Mouse (Mus musculus) forebrain, embryonic 13.5 days (tissue): ENCODE results near the gene Gm49396. TPM values are rescaled to one million over a fixed set of nuclear protein-coding genes. Genes with fewer than 3 reads are reported as not detected.

Experiments used
- ATAC-seq: fragments of 200-750 bp; cut with Nextera tagmentation; 2 replicates; pipeline ENCODE4 v1.8.0; 2017
- H3K27ac ChIP-seq: fragments of 300-500 bp; sonication (generic); 2 replicates; pipeline ENCODE4 v1.5.1; 2015; ENCODE audit warnings: inconsistent platforms, mild to moderate bottlenecking, moderate library complexity
- H3K27me3 ChIP-seq: fragments of 300-500 bp; sonication (generic); 2 replicates; pipeline ENCODE4 v1.6.1; 2015; ENCODE audit warnings: mild to moderate bottlenecking, inconsistent platforms
- H3K36me3 ChIP-seq: fragments of 300-500 bp; sonication (generic); 2 replicates; pipeline ENCODE4 v1.6.1; 2015; ENCODE audit warnings: mild to moderate bottlenecking, inconsistent platforms; ENCODE audit not compliant: poor library complexity, severe bottlenecking
- H3K4me1 ChIP-seq: fragments of 300-500 bp; sonication (generic); 2 replicates; pipeline ENCODE4 v1.6.1; 2015; ENCODE audit warnings: inconsistent platforms
- H3K4me2 ChIP-seq: fragments of 300-500 bp; sonication (generic); 2 replicates; pipeline ENCODE4 v1.6.1; 2015; ENCODE audit warnings: inconsistent platforms, mild to moderate bottlenecking, moderate library complexity
- H3K4me3 ChIP-seq: fragments of 300-500 bp; sonication (generic); 2 replicates; pipeline ENCODE4 v1.5.1; 2015; ENCODE audit warnings: mild to moderate bottlenecking, inconsistent platforms
- H3K9ac ChIP-seq: fragments of 300-500 bp; sonication (generic); 2 replicates; pipeline ENCODE4 v1.6.1; 2015; ENCODE audit warnings: mild to moderate bottlenecking, inconsistent platforms
- H3K9me3 ChIP-seq: fragments of 300-500 bp; sonication (generic); replicated peaks from 2 replicates; pipeline ENCODE4 v1.6.1; 2016; ENCODE audit warnings: inconsistent platforms
- WGBS: fragments of 180-500 bp; shearing (Covaris S2); methylation state at CpG from one replicate; pipeline ENCODE4 v1.1.7; 2015; 5-methylcytosine and 5-hydroxymethylcytosine counted together
- polyA plus RNA-seq: library from polyadenylated mRNA; unstranded; fragments of >200 nt; fragmentation: Nextera tagmentation; extraction: Ambion mirVana; gene quantifications from 2 replicates; pipeline ENCODE4 v1.2.1, GENCODE M21; 2015

Gm49396 gene
- polyA plus RNA-seq, 1 experiment from 2014 or later: 20.2 TPM

GRCm38 (mm10) chr7:30592772-30593423, 29.8 kb downstream of the Gm49396 start:
- H3K4me2 ChIP-seq: no peak overlapping the region
- no peak for ATAC-seq
- H3K36me3 ChIP-seq: no peaks in the 10 kb centered on the region
- H3K27me3 ChIP-seq: no peaks in the 10 kb centered on the region
- H3K9ac ChIP-seq: no peak overlapping the region
- H3K9me3 ChIP-seq: no peaks in the 10 kb centered on the region
- H3K4me1 ChIP-seq: peaks cover 7% of the 10 kb centered on the region
- WGBS: 58% methylated on average over 5 of the region's 5 CpGs
- H3K27ac ChIP-seq: no peak overlapping the region
- no peak overlapping the region for H3K4me3 ChIP-seq

- Histone ChIP-seq H3K9ac (no peak overlapping the region), H3K9me3 (no peaks in the 10 kb centered on the region), H3K4me3 (no peak overlapping the region), H3K36me3 (no peaks in the 10 kb centered on the region), H3K4me2 (no peak overlapping the region), H3K4me1 (peaks cover 7% of the 10 kb centered on the region), H3K27ac (no peak overlapping the region), H3K27me3 (no peaks in the 10 kb centered on the region)
- 77% methylated on average over 10 of the region's 10 CpGs for WGBS
- no peak for ATAC-seq
Measured at GRCm38 (mm10) chr7:30593579-30594509, 30.7 kb downstream of the Gm49396 start.

GRCm38 (mm10) chr7:30594510-30595024, 31.4 kb downstream of the Gm49396 start:
- no peak overlapping the region for H3K9ac ChIP-seq
- no peak overlapping the region for H3K27ac ChIP-seq
- H3K9me3 ChIP-seq: no peaks in the 10 kb centered on the region
- 84% methylated on average over 3 of the region's 4 CpGs for WGBS
- no peak overlapping the region for H3K4me2 ChIP-seq
- no peaks in the 10 kb centered on the region for H3K36me3 ChIP-seq
- H3K4me3 ChIP-seq: no peak overlapping the region
- H3K4me1 ChIP-seq: peaks cover 9% of the 10 kb centered on the region
- ATAC-seq: no peak
- H3K27me3 ChIP-seq: no peaks in the 10 kb centered on the region

- H3K4me2 ChIP-seq: no peak overlapping the region
- H3K36me3 ChIP-seq: no peaks in the 10 kb centered on the region
- no peak for ATAC-seq
- H3K27me3 ChIP-seq: no peaks in the 10 kb centered on the region
- H3K4me3 ChIP-seq: no peak overlapping the region
- WGBS: 81% methylated on average over 5 of the region's 5 CpGs
- no peaks in the 10 kb centered on the region for H3K9me3 ChIP-seq
- no peak overlapping the region for H3K27ac ChIP-seq
- peaks cover 13% of the 10 kb centered on the region for H3K4me1 ChIP-seq
- no peak overlapping the region for H3K9ac ChIP-seq
Measured at GRCm38 (mm10) chr7:30596093-30596492, 32.9 kb downstream of the Gm49396 start.

- 53% methylated on average over 5 of the region's 5 CpGs for WGBS
- Histone ChIP-seq H3K4me1 (peaks cover 13% of the 10 kb centered on the region), H3K36me3 (no peaks in the 10 kb centered on the region), H3K4me3 (no peak overlapping the region), H3K27me3 (no peaks in the 10 kb centered on the region), H3K9ac (no peak overlapping the region), H3K27ac (no peak overlapping the region), H3K4me2 (no peak overlapping the region), H3K9me3 (no peaks in the 10 kb centered on the region)
- ATAC-seq: no peak
Measured at GRCm38 (mm10) chr7:30596811-30597210, 33.7 kb downstream of the Gm49396 start.

GRCm38 (mm10) chr7:30598786-30599185, 35.6 kb downstream of the Gm49396 start, which contains the start of gene Zbtb32:
Zbtb32 (minus strand) TSS chr7:30598909.
- peaks cover 13% of the 10 kb centered on the region for H3K4me1 ChIP-seq
- whole genome bisulfite sequencing: 98% methylated on average over 12 of the region's 12 CpGs
- ATAC-seq: no peak
- no peak within 1 kb of the TSS; the same call in 1 of the 2 replicates for H3K27ac ChIP-seq
- peak within 1 kb of the TSS; percentile 40 for H3K4me2 ChIP-seq
- H3K9ac ChIP-seq: no peak within 1 kb of the TSS
- H3K4me3 ChIP-seq: peak within 1 kb of the TSS; percentile 4; the same call in 1 of the 2 replicates
- H3K36me3 ChIP-seq: no peaks in the 10 kb centered on the region
- no peaks in the 10 kb centered on the region for H3K27me3 ChIP-seq
- H3K9me3 ChIP-seq: no peaks in the 10 kb centered on the region

- Histone ChIP-seq H3K9me3 (no peaks in the 10 kb centered on the region), H3K4me3 (peak overlapping the region; percentile 4; the same call in 1 of the 2 replicates), H3K9ac (0 out of 2 replicates have a peak overlapping the region, but pooled peaks have one; percentile 27), H3K4me2 (peak overlapping the region; percentile 40), H3K36me3 (no peaks in the 10 kb centered on the region), H3K27ac (no peak overlapping the region; the same call in 1 of the 2 replicates), H3K4me1 (peaks cover 13% of the 10 kb centered on the region), H3K27me3 (no peaks in the 10 kb centered on the region)
- peak; percentile 99 for ATAC-seq
- 0% methylated on average over 16 of the region's 16 CpGs for WGBS
Measured at GRCm38 (mm10) chr7:30599933-30600353, 36.8 kb downstream of the Gm49396 start.

GRCm38 (mm10) chr7:30600651-30601050, 37.5 kb downstream of the Gm49396 start:
- H3K27me3 ChIP-seq: no peaks in the 10 kb centered on the region
- no peak overlapping the region for H3K27ac ChIP-seq
- H3K4me1 ChIP-seq: peaks cover 13% of the 10 kb centered on the region
- 73% methylated on average over 7 of the region's 7 CpGs for WGBS
- no peaks in the 10 kb centered on the region for H3K36me3 ChIP-seq
- peak overlapping the region; percentile 27 for H3K9ac ChIP-seq
- H3K4me2 ChIP-seq: peak overlapping the region; percentile 40
- H3K9me3 ChIP-seq: no peaks in the 10 kb centered on the region
- no peak overlapping the region for H3K4me3 ChIP-seq
- ATAC-seq: no peak

- Histone ChIP-seq H3K4me1 (peaks cover 13% of the 10 kb centered on the region), H3K9ac (no peak overlapping the region), H3K27me3 (no peaks in the 10 kb centered on the region), H3K27ac (no peak overlapping the region), H3K9me3 (no peaks in the 10 kb centered on the region), H3K4me2 (no peak overlapping the region), H3K36me3 (no peaks in the 10 kb centered on the region), H3K4me3 (no peak overlapping the region)
- ATAC-seq: no peak
- WGBS: 60% methylated on average over 3 of the region's 3 CpGs
Measured at GRCm38 (mm10) chr7:30602583-30602982, 39.4 kb downstream of the Gm49396 start.

GRCm38 (mm10) chr7:30604424-30604823, 41.3 kb downstream of the Gm49396 start:
- Histone ChIP-seq H3K4me3 (no peak overlapping the region), H3K9me3 (no peaks in the 10 kb centered on the region), H3K4me1 (peaks cover 12% of the 10 kb centered on the region), H3K36me3 (no peaks in the 10 kb centered on the region), H3K4me2 (no peak overlapping the region), H3K27me3 (no peaks in the 10 kb centered on the region), H3K9ac (no peak overlapping the region), H3K27ac (no peak overlapping the region)
- ATAC-seq: no peak
- WGBS: 66% methylated on average over 8 of the region's 8 CpGs

GRCm38 (mm10) chr7:30604944-30605343, 41.8 kb downstream of the Gm49396 start:
- peaks cover 8% of the 10 kb centered on the region for H3K4me1 ChIP-seq
- WGBS: 90% methylated on average over 8 of the region's 8 CpGs
- no peaks in the 10 kb centered on the region for H3K9me3 ChIP-seq
- H3K27me3 ChIP-seq: no peaks in the 10 kb centered on the region
- H3K4me3 ChIP-seq: no peak overlapping the region
- H3K27ac ChIP-seq: no peak overlapping the region
- H3K36me3 ChIP-seq: no peaks in the 10 kb centered on the region
- H3K4me2 ChIP-seq: no peak overlapping the region
- ATAC-seq: no peak
- no peak overlapping the region for H3K9ac ChIP-seq
